Mouse (Mus musculus) stomach, postnatal 0 days (tissue): ENCODE data around the gene Kdm1a.

ENCODE experiments used
- CTCF ChIP-seq: IDR thresholded peaks from 2 replicates; pipeline ENCODE4 v1.5.1; 2016; ENCODE audit warnings: antibody characterized with exemption, low read depth, mild to moderate bottlenecking, moderate library complexity
- EP300 ChIP-seq: optimal IDR thresholded peaks from 2 replicates; pipeline ENCODE3; 2016; ENCODE audit warnings: antibody characterized with exemption

GRCm38 (mm10) chr4:136560270-136560991 is 42.1 kb downstream of the Kdm1a start:
- TF ChIP-seq CTCF = no peak
- TF ChIP-seq EP300 = no peak
